Mouse (Mus musculus) heart, postnatal 14 days (tissue): ENCODE data around the gene Galr3. TPM values are rescaled to one million over a fixed set of nuclear protein-coding genes. Genes with fewer than 3 reads are reported as not detected.

ENCODE experiments used
- DNase-seq, 2 experiments: peaks; one replicate each; pipeline ENCODE4 v3.0.0; 2021 to 2022
- intact Hi-C: fragments of 180-260 bp; cut with DNase I; formaldehyde crosslinking; loops from one replicate; pipeline ENCODE4 v1.15.1; 2025
- total RNA-seq, 2 experiments: library from RNA; stranded (reverse); gene quantifications; 2 replicates each; pipeline ENCODE4 v1.2.3; 2021

Galr3 gene
- total RNA-seq, 2 experiments from 2014 or later, result not detected

DNA sequence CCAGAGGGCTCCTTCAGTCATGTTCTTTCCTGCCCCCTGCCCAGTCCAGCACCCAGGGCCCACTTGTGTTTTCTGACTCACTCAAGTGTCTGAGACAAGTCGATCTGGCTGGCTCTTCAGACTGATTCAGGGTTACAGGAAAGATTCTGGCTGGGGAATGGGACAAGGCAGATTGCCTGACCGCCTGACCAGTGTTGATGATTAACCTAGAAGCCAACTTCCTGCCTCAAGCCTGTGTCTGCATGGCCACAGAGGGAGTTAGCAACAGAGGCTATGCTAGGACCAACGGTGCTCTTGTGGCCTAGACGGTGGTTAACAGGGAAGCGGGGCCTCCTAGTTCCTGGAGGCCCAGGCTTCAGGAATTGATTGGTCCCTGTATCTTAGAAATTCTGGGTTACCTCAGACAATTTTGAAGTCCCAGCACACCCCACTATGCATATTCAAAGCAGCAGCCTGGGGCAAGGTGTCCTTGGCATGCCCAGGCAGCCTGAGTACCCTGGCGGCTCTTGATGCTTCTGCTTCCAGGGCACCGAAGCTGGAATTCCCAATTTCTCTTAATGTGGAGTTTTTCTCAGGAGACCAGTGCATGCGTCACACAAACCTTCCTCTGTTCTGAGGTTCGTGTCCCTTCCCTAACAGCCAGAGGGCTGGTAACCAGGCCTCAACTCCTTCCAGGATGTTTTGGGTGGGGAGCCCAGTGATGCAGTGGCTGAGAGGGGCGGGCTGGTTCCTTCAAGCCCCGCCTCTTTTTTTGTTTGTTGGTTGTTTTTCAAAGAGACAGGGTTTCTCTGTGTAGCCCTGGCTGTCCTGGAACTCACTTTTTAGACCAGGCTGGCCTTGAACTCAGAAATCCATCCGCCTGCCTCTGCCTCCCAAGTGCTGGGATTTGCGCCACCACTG is 10.0 kb downstream of the Galr3 start:
- intact Hi-C loops, result no loop called here
- DNase-seq, result no peak

DNA sequence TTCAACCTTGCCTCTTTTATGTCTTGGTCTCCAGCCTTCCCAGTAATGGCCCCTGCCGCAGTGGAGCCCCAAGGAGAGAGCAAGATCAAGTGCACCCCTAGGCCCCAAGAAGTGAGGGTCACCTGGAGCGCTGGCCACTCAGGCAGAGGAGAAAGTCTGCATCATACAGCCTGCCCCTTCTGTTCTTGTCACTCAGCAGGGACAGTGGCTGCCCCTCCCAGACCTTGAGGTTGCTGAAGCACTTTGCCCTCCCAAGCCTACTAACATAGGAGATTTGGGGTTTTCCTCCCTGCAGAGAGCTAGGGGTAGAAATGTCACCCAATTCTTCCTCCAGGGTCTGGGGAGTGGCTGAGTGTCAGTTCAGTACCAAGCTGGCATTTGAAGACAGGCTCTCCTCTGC is 10.7 kb downstream of the Galr3 start:
- DNase-seq, result no peak
- intact Hi-C loops, result no loop called here

DNA sequence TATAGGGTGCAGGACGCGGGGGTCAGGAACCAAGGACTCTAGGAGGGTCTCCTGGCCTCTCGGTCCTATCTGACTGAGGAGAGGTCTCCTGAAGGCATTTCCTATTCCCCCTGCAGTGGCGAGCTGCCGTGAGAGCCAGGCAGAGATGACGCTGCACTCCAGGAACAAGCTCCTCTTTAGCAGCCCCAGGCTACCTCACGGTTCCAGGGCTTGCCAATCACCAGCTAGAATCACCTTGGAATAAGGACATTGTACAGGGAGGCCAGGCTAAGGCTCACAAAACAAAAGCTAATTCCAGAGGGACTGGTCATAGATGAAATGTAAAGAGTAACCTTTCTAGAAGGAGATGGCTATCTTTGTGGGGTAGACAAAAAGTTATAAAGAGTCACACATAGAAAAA is 14.9 kb downstream of the Galr3 start:
- DNase-seq, result no peak
- intact Hi-C loops, result no loop called here

DNA sequence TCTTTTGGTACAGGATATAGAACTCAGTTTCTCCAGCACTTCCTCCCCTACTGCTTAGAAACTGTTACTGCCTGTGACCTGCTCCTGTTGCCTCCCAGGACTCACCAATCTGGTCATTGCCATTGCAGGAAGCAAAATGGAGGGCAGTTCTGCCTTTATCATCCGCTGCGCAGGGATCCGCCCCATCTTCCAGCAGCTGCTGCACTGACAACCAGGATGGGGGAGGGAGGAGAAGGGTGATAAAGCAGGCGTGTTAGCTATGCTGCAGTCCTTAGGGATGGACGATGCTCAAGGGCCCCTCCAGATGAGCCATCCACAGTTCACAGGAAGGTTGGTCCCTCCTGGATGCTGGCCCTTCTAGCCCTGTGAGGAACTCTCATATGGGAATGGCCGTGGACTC is 16.2 kb downstream of the Galr3 start:
- intact Hi-C loops, result no loop called here
- DNase-seq, result no peak

DNA sequence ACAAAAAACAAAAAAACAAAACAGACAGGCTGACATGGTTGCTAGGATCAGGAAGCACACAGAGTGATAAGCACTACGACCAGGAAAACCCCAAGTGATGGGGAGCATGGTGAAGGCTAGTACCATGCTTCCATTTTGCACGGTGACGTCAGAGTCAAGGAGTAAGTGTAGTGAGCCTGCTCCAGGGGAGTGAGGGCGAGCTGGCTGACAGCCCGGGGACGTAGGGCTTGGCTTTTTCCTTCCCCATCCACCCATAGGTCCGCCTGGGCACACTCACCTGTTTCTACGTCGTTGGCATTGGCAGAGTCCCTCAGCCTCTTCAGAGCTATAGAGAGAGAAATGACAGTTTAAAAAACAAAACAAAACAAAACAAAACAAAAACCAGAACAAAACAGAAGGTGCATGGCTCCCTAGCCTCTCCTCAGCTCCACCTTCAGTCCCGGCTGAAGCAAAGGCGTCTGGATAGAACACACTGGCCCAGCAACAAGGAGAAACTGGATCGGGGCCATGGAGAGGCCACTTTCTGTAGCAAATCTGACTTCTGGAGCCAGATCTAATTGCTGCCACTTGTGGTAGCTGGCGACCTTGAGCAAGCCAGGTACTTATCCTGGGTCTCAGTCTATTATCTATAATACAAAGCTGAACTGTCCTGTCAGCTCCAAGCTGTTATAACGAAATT is 19.3 kb downstream of the Galr3 start:
- DNase-seq, result no peak
- intact Hi-C loops, result no loop called here

DNA sequence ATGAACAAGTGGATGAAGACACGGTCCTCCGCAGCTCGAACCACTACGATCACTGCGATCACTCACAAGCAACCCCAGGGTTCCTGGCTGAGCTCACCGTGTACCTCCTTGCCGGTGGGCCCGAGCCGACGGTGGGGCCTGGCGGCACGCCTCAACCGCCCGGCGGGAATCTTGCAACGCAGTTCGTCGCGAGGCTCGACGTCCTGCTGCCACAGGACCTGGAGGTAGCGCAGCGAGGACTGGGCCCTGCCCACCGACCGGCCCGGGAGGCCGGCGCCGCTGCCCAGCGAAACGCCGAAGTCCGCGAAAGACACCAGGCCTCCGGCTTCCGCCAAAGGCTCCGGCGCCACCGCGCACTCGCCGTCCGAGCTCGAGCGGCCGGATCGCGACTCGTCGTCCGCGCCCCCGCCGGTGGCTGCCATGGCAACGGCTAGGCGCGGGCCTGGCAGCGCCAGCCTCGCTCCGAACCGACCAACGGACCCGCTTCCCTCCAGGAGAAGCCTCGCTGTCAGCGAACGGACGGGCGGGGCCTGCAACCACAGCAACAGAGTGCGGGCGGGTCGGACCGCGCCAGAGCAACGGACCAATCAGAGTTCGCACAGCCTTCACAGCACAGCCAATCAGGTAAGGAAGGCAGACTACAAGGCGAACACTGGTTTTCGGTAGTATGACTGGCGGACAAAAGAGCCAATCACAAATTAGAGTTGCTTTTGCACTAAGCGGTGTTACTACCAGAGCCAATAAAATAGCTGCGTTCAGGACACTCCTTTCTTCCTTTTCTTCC is 20.9 kb downstream of the Galr3 start, which contains the start of gene Ankrd54:
Gene Ankrd54, minus strand, starts transcription at position 518 of the 784 bp plus-strand sequence.
- peak; percentile 94 to 96 for DNase-seq
- intact Hi-C loops, result no loop called here

DNA sequence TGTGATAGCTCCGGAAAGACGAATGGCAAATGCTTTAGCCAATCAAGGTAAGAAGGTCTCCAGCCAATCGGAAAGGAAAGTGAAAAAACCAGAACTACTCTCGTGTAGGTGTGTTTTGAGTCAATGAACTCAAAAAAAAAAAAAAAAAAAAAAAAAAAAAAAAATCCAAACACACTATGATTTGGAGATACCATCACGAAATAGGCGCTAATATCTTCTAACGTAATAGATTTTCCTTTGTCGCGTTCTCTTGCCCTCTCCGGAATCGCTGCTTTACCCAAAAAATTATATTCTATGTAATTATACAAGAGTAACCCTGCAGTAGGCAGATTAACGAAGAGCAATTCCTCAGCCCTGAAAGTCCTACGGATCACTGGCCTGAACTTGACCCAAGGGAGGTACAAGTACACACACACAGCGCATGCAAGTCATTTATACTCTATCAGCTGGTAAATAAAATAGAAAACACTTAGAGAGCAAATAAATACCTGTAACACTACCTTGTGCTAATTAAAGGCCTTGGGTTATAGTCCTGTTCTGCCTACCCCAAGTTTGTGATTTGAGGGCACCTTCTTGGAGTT is 21.6 kb downstream of the Galr3 start:
- no peak for DNase-seq
- intact Hi-C loops, result no loop called here

DNA sequence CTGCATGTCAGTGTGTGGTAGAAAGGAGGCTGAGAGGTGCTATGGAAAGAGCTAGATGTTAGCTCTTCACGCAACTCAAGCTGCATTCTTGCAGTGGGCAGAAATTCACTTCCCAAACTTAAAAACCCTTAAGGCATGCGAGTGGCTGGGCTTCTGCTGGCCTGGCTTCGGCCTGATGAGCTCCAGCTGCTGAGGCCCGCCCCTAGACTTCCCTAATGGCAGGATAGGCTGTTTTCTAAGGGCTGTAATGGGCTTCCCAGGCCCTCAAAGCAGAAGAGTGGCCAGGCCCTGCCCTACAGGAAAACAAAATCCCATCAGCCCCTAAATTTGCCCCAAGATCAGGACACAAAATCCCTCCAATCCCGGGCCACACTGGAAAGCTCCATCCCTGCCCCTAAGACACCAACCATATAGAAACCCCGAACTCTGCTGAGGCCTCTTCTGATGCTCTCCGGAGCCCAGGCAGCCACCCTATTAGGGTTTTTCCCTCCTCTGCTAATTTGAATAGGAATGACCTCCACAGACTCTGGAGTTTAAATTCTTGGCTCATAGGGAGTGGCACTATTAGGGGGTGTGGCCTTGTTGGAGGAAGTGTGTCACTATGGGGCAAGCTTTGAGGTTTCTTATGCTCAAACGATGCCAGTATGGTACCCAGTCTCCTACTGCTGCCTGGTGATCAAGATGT is 23.5 kb downstream of the Galr3 start:
- intact Hi-C loops, result no loop called here
- peak; percentile 25 to 47 for DNase-seq

DNA sequence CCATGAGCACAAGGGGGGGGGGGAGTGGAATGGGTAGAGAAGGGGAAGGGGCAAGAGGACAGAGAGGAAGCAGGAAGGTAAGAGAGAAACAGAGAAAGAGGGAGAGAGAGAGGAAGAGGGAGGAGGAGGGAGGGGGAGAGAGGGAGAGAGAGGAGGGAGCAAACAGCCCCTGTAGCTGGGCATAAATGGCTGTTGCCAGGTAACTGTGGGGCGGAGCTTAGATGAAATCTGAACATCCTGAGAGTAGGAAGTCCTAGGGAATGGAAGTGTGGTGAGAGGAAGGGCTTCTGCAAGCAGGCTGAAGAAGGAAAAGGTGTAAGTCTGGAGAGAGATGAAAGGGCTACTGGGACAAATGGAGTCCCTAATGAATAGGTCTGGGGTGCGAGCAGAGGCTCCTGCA is 24.6 kb downstream of the Galr3 start:
- no peak for DNase-seq
- intact Hi-C loops, result no loop called here

DNA sequence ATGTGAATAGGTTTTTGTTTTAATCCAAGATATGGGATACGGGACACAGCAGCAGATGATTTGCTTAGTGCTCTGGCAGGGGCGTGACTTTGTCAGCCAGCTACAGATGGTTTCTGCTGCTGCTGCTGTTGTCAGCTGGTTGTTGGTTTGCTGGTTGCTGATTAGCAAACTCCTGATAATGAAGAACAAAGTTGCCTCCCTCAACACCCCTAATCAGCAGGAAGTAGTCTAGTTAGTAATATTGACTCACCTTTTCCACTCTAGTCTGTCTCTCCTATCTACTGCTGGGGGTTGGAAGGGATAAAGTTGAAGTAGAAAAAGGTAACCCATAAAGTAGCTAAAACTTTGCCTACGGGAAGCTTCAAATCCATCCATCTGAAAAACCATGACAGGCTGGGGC is 25.9 kb downstream of the Galr3 start:
- intact Hi-C loops, result no loop called here
- no peak for DNase-seq

DNA sequence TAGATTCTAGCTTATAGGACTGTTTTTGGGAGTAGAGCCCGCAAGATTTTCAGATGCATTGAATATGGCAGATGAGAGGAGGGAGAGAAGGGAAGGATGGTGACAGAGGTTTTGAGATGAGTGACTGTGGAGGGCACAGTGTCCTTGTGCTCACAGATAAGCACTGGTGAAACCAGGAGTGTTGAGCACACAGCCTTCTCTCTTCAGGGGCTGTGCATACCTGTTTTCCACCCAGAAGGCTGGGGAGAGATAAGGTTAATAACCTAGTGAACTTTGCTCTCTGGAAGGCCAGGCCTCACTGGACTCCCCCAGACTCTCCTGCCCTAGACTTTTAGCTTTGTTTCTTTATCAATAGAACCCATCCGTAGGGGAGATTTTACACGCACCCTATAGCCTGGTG is 26.7 kb downstream of the Galr3 start:
- DNase-seq, result no peak
- intact Hi-C loops, result no loop called here

DNA sequence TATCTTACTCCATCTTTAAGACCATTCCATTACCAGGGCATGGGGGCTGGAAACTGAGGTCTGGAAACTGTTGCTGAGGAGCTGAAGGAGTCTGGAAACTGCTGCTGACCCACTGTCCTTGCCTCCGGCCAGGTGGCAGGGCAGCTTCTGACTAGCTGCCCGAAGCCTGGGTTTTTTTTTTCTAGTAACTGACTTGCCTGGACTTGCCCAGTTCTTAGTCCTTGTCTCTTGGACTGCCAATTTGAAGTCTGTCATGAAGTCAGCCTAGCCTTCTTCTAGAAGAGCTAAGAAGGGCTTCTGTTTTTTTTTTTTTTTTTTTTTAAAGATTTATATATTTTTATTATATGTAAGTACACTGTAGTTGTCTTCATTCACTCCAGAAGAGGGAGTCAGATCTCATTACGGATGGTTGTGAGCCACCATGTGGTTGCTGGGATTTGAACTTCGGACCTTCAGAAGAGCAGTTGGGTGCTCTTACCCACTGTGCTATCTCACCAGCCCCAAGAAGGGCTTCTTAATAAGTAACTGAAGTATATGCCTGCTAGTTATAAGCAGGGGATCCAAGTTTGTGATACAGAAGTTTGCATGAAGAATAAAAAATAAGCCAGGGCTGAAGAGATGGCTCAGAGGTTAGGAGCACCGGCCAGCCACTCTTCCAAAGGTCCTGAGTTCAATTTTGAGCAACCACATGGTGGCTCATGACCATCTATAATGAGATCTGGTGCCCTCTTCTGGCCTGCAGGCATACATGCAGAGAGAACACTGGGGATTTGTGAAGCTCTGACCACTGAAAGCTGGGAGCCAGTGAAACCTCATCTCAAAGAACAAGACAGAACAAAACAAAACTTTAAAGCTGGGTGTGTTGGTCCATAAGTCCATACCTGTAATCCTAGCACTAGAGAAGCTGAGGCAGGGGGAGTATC is 29.7 kb downstream of the Galr3 start:
- intact Hi-C loops, result loop anchor here (1.0 to 5.0 kb wide), 2 partner anchors 33 to 154 kb away; no protein-coding TSS in a partner anchor
- DNase-seq, result peak; percentile 38 to 54

DNA sequence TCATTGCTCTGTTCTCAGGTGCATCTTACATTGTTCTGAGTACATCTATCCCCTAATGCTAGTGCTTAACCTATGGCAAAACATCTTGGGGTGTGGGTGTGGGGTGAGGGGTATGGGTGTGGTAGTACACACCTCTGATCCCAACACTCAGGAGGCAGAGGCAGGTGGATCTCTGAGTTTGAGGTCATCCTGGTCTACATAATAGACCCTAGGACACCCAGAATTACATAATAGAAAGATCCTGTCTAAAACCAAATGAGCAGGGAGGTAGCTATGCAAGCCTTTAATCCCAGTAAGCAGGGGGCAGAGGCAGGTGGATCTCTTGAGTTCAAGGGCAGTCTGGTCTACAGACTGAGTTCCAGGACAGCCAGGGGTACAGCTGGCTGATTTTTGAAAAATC is 32.1 kb downstream of the Galr3 start:
- DNase-seq, result no peak
- intact Hi-C loops, result loop anchor here (5.0 kb wide), 1 partner anchor 156 kb away; no protein-coding TSS in a partner anchor

DNA sequence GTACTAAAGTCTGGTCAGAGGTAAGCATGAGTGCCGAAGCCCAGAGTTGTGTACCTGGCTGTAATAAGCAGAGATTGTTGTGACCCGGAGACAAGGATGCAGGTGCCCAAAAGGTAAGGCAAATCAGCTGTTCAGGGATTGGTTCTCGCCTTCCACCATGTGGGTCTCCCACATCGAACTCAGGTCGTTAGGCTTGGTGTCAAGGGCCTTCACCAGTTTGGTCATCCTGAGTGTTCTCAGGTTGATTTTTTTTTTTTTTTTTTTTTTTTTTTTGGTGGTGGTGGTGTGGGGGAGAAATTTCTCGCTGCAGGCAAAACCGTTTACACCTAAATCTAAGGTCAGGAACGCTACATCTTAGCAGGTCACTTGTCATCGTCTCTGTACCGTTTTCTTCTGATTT is 32.8 kb downstream of the Galr3 start:
- intact Hi-C loops, result loop anchor here (5.0 kb wide), 1 partner anchor 157 kb away; no protein-coding TSS in a partner anchor

DNA sequence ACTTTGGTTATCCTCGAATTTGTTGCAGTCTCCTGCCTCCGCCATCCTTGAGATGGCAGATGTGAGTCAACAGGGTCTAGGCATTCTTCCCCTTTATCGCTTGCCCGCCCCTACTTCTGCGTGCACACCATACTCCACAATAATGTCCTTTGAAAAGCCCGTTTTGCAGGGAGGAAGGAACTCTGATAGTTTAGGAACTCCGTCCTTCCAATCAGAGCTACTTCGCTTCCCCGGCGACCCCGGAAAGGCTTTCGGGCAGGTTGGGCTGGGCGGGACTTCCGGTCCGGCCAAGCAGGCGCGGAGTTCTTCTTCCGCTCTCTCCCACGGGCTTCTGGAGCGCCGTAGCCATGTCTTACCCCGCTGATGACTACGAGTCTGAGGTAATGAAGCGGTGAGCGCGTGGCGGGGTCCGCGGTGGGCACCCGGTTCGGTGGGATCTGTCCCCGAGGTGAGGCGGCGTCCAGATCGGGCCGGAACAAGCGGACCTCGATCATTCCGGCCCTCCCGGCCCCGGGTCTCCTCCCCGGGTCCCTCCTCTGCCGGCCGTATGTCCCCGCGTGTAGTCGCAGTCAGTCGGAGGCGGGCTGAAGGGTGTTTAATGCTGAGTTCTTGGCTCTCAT is 33.3 kb downstream of the Galr3 start, which contains the start of gene Eif3l:
Gene Eif3l, plus strand, starts transcription at position 267 of the 620 bp plus-strand sequence.
- intact Hi-C loops, result loop anchor here (5.0 kb wide), 1 partner anchor 158 kb away; no protein-coding TSS in a partner anchor
- peak; percentile 90 to 92 for DNase-seq

More for the DNA sequence above, 32.8 kb downstream of the Galr3 start:
- DNase-seq, result no peak

DNA sequence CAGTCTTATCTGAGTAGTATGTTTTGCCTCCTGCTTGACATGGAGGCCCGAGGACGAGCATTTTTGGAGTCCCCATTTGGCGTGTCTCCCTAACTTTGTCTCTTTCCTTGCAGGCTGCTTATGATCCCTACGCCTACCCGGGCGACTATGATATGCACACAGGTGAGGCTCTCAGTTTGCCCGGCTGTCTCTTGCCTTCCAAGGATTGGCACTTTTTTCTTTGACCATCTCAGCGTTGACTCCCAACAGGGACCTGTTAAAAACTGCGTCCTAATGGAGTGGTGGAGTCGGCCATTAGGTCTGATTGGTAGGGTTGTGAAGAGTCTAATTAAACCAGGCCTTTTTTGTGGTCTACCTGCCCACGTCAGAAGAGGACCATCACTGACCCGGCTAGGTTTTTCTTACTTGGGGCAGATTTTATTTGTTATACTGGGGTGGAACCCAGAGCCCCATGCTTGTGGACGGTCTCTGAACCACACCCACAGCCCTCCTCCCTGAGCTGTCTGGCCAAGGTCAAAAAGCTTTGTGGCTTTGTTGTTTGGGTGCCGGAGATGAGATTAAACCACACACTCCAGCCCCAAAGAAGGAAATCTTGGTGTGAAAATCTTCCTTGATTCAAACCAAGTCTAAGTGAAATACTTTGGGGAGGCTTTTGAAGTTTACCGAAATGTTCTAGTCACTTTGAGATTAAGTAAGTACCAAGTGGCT is 34.1 kb downstream of the Galr3 start:
- intact Hi-C loops, result no loop called here
- no peak for DNase-seq

DNA sequence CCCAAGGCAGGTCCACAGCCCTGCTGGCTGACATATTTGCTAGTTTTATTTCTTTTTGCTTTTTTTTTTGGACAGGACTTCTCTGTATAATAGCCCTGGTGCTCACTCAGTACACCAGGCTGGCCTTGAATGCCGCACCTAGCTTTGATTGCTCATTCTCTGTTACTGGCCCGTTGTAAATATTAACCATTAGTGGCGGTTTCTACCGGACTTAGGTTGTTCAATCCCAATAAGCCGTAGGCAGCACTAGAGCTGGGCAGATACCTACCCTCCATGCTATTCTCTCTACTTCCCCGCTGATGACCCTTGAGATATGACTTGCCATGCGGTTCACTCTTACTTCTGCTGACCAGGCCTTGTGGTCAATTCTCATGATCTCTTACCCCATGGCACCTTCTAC is 37.9 kb downstream of the Galr3 start:
- intact Hi-C loops, result no loop called here
- no peak for DNase-seq
